Mouse (Mus musculus) thymus, adult 2 months (tissue): ENCODE results near the gene Plxnd1.

Experiments used
- CTCF ChIP-seq: fragments of 200-500 bp; IDR thresholded peaks from 2 replicates; pipeline ENCODE4 v1.5.1; 2012; ENCODE audit warnings: mild to moderate bottlenecking, control low read depth, low read length, moderate library complexity, borderline replicate concordance; ENCODE audit not compliant: control insufficient read depth, poor library complexity, insufficient read depth; ENCODE audit errors: extremely low read depth
- POLR2A ChIP-seq: fragments of 200-500 bp; IDR thresholded peaks from 2 replicates; pipeline ENCODE4 v1.6.1; 2012; ENCODE audit warnings: mild to moderate bottlenecking, low read length, control low read depth, moderate library complexity; ENCODE audit not compliant: control insufficient read depth, poor library complexity, insufficient read depth; ENCODE audit errors: extremely low read depth

GRCm38 (mm10) chr6:115963656-115964055 is 31.1 kb downstream of the Plxnd1 start:
- TF ChIP-seq CTCF: no peak
- no peak for TF ChIP-seq POLR2A
